In the genomic region with DNA sequence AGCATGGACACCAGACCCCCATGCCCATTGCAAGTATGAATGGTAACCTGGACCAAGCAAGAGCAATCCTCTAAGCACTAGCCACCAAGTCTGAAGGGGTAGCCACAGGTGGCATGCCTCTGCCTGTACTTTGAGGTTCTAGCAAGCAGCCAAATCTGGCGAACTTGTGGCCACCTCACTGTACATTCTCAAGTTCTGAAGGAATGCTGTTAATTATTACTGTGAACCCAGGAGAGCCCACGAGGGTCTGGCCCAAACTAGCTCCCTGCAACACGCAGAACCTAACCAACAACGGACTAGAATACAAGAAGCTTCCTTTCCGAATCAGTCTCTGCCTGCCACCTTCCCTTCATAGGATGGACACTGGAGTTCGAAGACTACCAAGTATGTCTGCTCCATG, we compare ENCODE assay signal across 11 mouse cellular contexts. TPM values are rescaled to one million over a fixed set of nuclear protein-coding genes. Genes with fewer than 3 reads are reported as not detected.
DNase-seq lines count a peak whose midpoint lies in the region; ATAC-seq lines count a peak whose summit lies in the region.
"Had no signal": no experiment of that assay in that cellular context is flagged by ENCODE, and none has a peak within 500 bp of the region (broad histone marks: within the 10 kb centered on the region; RNA-seq: fewer than 3 reads in every experiment).

No protein-coding gene starts in this region.

- ATAC-seq in heart, embryonic 11.5 days (replicated peaks; ENCODE audit: insufficient number of reproducible peaks, low FRiP score, low TSS enrichment): no peak
- ATAC-seq in midbrain, embryonic 11.5 days (ENCODE audit: low FRiP score): no peak
- ATAC-seq in midbrain, embryonic 15.5 days (replicated peaks): no peak
- no peak for ATAC-seq in limb, embryonic 11.5 days (ENCODE audit: insufficient number of reproducible peaks, low FRiP score, low TSS enrichment, low read depth)
- no peak for ATAC-seq in stomach, embryonic 16.5 days (ENCODE audit: insufficient read depth, low FRiP score)

- 13% methylated on average over 6 of the region's 6 CpGs for WGBS in heart, embryonic 11.5 days (ENCODE audit: insufficient replicate concordance)
- WGBS in midbrain, embryonic 11.5 days: 5% methylated on average over 6 of the region's 6 CpGs
- WGBS in midbrain, embryonic 15.5 days: 7% methylated on average over 6 of the region's 6 CpGs
- 4% methylated on average over 6 of the region's 6 CpGs for WGBS in limb, embryonic 11.5 days
- WGBS in stomach, embryonic 16.5 days: 16% methylated on average over 6 of the region's 6 CpGs

- peak overlapping the region; percentile 69 for H3K4me2 ChIP-seq in heart, embryonic 11.5 days
- peak overlapping the region; percentile 19; the same call in 1 of the 2 replicates for H3K4me2 ChIP-seq in midbrain, embryonic 11.5 days
- H3K4me2 ChIP-seq in midbrain, embryonic 15.5 days: no peak overlapping the region
- H3K4me2 ChIP-seq in limb, embryonic 11.5 days (ENCODE audit: low read depth, severe bottlenecking): peak overlapping the region; percentile 88
- peak overlapping the region; percentile 82; the same call in 1 of the 2 replicates for H3K4me2 ChIP-seq in stomach, embryonic 16.5 days (ENCODE audit: low read depth, low read length)

- peak overlapping the region; percentile 71 for H3K4me3 ChIP-seq in heart, embryonic 11.5 days (ENCODE audit: low read depth, low read length)
- peak overlapping the region; percentile 44; the same call in 1 of the 2 replicates for H3K4me3 ChIP-seq in midbrain, embryonic 11.5 days (ENCODE audit: low read depth, low read length)
- no peak overlapping the region for H3K4me3 ChIP-seq in midbrain, embryonic 15.5 days
- H3K4me3 ChIP-seq in limb, embryonic 11.5 days (ENCODE audit: low read depth, low read length): peak overlapping the region; percentile 70
- H3K4me3 ChIP-seq in stomach, embryonic 16.5 days (replicated peaks; ENCODE audit: low read length): peak overlapping the region; percentile 54

- no peaks in the 10 kb centered on the region for H3K9me3 ChIP-seq in heart, embryonic 11.5 days (replicated peaks; ENCODE audit: control insufficient read depth, low read length)
- H3K9me3 ChIP-seq in midbrain, embryonic 11.5 days (ENCODE audit: control insufficient read depth, low read length): no peaks in the 10 kb centered on the region
- H3K9me3 ChIP-seq in midbrain, embryonic 15.5 days: no peaks in the 10 kb centered on the region
- no peaks in the 10 kb centered on the region for H3K9me3 ChIP-seq in limb, embryonic 11.5 days (ENCODE audit: control insufficient read depth, low read length)
- H3K9me3 ChIP-seq in stomach, embryonic 16.5 days (replicated peaks; ENCODE audit: control insufficient read depth, low read length): no peaks in the 10 kb centered on the region

- DNase-seq in heart, adult 9 months (ENCODE audit: low spot score in 2 of 2): no peak
- peak; percentile 93 for DNase-seq in midbrain, embryonic 11.5 days (ENCODE audit: low spot score, missing footprints)
- peak; percentile 39 for DNase-seq in limb, embryonic 11.5 days (ENCODE audit: low spot score)
- no peak for DNase-seq in adrenal gland, postnatal 25 days
- no peak for DNase-seq in layer of hippocampus, postnatal 10 days (ENCODE audit: low spot score in 2 of 2)
- DNase-seq: gastrocnemius, postnatal 10 days; kidney, postnatal 10 days had no signal

- H3K27me3 ChIP-seq in heart, embryonic 11.5 days (ENCODE audit: control insufficient read depth, insufficient read depth, low read length): peaks cover 60% of the 10 kb centered on the region
- peaks cover 96% of the 10 kb centered on the region for H3K27me3 ChIP-seq in midbrain, embryonic 11.5 days (ENCODE audit: control insufficient read depth, insufficient read depth, low read length)
- peaks cover 90% of the 10 kb centered on the region for H3K27me3 ChIP-seq in midbrain, embryonic 15.5 days (replicated peaks)
- H3K27me3 ChIP-seq in limb, embryonic 11.5 days (ENCODE audit: control insufficient read depth, insufficient read depth, low read length): peaks cover 29% of the 10 kb centered on the region
- H3K27me3 ChIP-seq in stomach, embryonic 16.5 days (ENCODE audit: control insufficient read depth, insufficient read depth, low read length): peaks cover 75% of the 10 kb centered on the region

- H3K4me1 ChIP-seq in heart, embryonic 11.5 days (ENCODE audit: control insufficient read depth, insufficient read depth, low read length): peaks cover 4% of the 10 kb centered on the region; the same call in 1 of the 2 replicates
- H3K4me1 ChIP-seq in midbrain, embryonic 11.5 days (ENCODE audit: control insufficient read depth, insufficient read depth, low read length): peaks cover 20% of the 10 kb centered on the region
- peaks cover 27% of the 10 kb centered on the region for H3K4me1 ChIP-seq in midbrain, embryonic 15.5 days
- H3K4me1 ChIP-seq in limb, embryonic 11.5 days (ENCODE audit: control insufficient read depth, insufficient read depth, low read length): peaks cover 5% of the 10 kb centered on the region; the same call in 1 of the 2 replicates
- peaks cover 11% of the 10 kb centered on the region for H3K4me1 ChIP-seq in stomach, embryonic 16.5 days (ENCODE audit: control insufficient read depth, insufficient read depth, low read length)

- no peaks in the 10 kb centered on the region for H3K36me3 ChIP-seq in heart, embryonic 11.5 days (ENCODE audit: control insufficient read depth, insufficient read depth, low read length)
- H3K36me3 ChIP-seq in midbrain, embryonic 11.5 days (ENCODE audit: control insufficient read depth, insufficient read depth, low read length): no peaks in the 10 kb centered on the region
- H3K36me3 ChIP-seq in midbrain, embryonic 15.5 days (replicated peaks): no peaks in the 10 kb centered on the region
- no peaks in the 10 kb centered on the region for H3K36me3 ChIP-seq in limb, embryonic 11.5 days (ENCODE audit: control insufficient read depth, insufficient read depth, low read length)
- H3K36me3 ChIP-seq in stomach, embryonic 16.5 days (ENCODE audit: control insufficient read depth, insufficient read depth, low read length): no peaks in the 10 kb centered on the region

- peak overlapping the region; percentile 16; the same call in 1 of the 2 replicates for H3K9ac ChIP-seq in heart, embryonic 11.5 days (ENCODE audit: low read depth, low read length)
- H3K9ac ChIP-seq in midbrain, embryonic 11.5 days (ENCODE audit: low read length): no peak overlapping the region
- no peak overlapping the region for H3K9ac ChIP-seq in midbrain, embryonic 15.5 days
- peak overlapping the region; percentile 47 for H3K9ac ChIP-seq in limb, embryonic 11.5 days (ENCODE audit: low read length)
- H3K9ac ChIP-seq in stomach, embryonic 16.5 days (ENCODE audit: low read length): no peak overlapping the region

- no peak overlapping the region; the same call in 1 of the 2 replicates for H3K27ac ChIP-seq in heart, embryonic 11.5 days (ENCODE audit: low read depth, low read length)
- H3K27ac ChIP-seq in midbrain, embryonic 11.5 days (ENCODE audit: low read depth, low read length): no peak overlapping the region
- H3K27ac ChIP-seq in midbrain, embryonic 15.5 days: no peak overlapping the region
- H3K27ac ChIP-seq in limb, embryonic 11.5 days (replicated peaks; ENCODE audit: low read depth, low read length): no peak overlapping the region; the same call in 1 of the 2 replicates
- H3K27ac ChIP-seq in stomach, embryonic 16.5 days (ENCODE audit: low read length): no peak overlapping the region

RNA-seq across cellular contexts. Expression of gene Msx2, which starts 1.5 kb away (rescaled TPM):
- polyA plus RNA-seq in heart, embryonic 11.5 days (2014; fragmentation: Nextera tagmentation; extraction: Ambion mirVana): 10.8 and 10.9 TPM in 2 replicates
- polyA plus RNA-seq in midbrain, embryonic 11.5 days (2014; fragmentation: Nextera tagmentation; extraction: Ambion mirVana): 23.0 and 25.0 TPM in 2 replicates
- 0.60 and 0.83 TPM in 2 replicates for polyA plus RNA-seq in midbrain, embryonic 15.5 days (2015; fragmentation: Nextera tagmentation; extraction: Ambion mirVana)
- 35.6 and 40.3 TPM in 2 replicates for polyA plus RNA-seq in limb, embryonic 11.5 days (2014; fragmentation: Nextera tagmentation; extraction: Ambion mirVana)
- 1.6 and 2.2 TPM in 2 replicates for polyA plus RNA-seq in stomach, embryonic 16.5 days (2015; fragmentation: Nextera tagmentation; extraction: Ambion mirVana)
- 0.97 and 1.0 TPM in 2 replicates for total RNA-seq in adrenal gland, postnatal 25 days (2021)
- 1 to 10 TPM; 1.1 to 1.2 TPM for total RNA-seq in layer of hippocampus, postnatal 10 days (2021)
- total RNA-seq: common myeloid progenitor, adult 5-6 weeks had no signal

Comparison
In these comparisons a context has a peak if more than half of its experiments do, and no peak if none do; other contexts are left out.
1. H3K9ac ChIP-seq: peak in heart, embryonic 11.5 days (single experiment) and limb, embryonic 11.5 days (single experiment); none in midbrain, embryonic 11.5 days (single experiment), midbrain, embryonic 15.5 days (single experiment) and stomach, embryonic 16.5 days (single experiment).
2. DNase-seq: peak in midbrain, embryonic 11.5 days (single experiment) and limb, embryonic 11.5 days (single experiment); none in heart, adult 9 months (0 of 2), adrenal gland, postnatal 25 days (single experiment) and layer of hippocampus, postnatal 10 days (0 of 2).